Mouse (Mus musculus): Measurements from ENCODE around the gene Adamts2. TPM values are rescaled to one million over a fixed set of nuclear protein-coding genes. Genes with fewer than 3 reads are reported as not detected.
A peak's percentile ranks its signal among the peaks of the same experiment; 100 is the strongest.

Gene Adamts2
- polyA plus RNA-seq (2015; fragmentation: Nextera tagmentation; extraction: Ambion mirVana), result 3.4 and 3.8 TPM in 2 replicates

DNA sequence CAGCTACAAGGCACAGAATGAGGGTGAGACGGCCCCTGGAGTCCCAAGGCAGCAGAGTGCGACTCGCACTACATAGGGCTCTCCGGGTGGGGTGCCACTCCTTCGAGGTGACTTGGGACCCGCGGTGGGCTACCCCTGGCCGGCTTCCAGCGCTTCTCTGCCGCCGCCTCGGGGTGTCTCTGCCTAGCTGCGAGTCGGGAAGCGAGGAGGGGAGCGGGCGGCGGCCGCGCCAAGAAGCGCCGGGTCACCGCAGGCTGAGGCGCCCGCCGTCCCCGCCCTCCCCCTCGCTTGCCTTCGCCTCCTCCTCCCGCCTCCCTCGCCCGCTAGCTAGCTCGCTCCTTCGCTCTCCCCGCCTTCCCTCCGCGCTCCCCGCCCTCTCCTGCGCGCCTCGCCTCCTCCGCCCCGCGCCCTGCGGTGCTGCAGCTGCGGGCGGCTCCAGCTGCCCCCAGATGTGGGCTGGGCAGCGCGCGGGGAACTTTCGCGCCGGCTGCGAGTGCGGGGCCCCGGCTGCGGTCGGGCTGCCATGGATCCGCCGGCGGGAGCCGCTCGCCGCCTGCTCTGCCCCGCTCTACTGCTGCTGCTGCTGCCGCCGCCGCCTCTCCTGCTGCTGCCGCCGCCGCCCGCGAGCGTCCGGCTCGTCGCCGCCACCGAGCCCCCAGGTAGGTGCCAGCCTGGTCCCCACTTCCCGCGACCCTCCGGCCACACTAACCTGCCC is at the start of gene Adamts2:
Gene Adamts2, plus strand, starts transcription at position 444 of the 715 bp plus-strand sequence.
- peak within 1 kb of the TSS; percentile 40; the same call in 1 of the 2 replicates for H3K27ac ChIP-seq
- under 1% methylated on average over 49 of the region's 82 CpGs for WGBS

DNA sequence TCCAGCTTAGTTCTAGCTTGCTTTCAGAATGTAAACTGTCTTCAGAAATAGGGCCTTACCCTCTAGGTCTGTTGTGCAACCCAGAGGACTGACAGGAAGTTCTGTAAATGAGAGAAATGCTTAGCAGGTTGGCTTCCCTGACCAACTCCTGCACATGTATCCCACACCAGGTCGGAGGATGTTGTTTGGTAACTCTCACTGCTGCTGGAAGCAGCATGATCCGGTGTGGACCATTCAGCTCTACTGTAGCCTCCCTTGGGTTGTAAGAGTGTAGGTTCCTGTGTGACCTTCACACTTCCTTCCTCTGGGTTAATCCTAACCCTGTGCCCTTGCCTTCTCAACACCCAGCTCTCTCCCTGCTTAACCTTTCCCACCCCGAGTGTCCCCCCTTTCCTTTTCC is 44.8 kb upstream of the Adamts2 start:
- Histone ChIP-seq H3K4me3 (no peak overlapping the region), H3K36me3 (no peaks in the 10 kb centered on the region), H3K4me1 (replicated peaks) (no peaks in the 10 kb centered on the region), H3K27ac (no peak overlapping the region), H3K9me3 (peaks cover 10% of the 10 kb centered on the region; the same call in 1 of the 2 replicates), H3K4me2 (no peak overlapping the region), H3K27me3 (no peaks in the 10 kb centered on the region), H3K9ac (no peak overlapping the region)
- no peak for ATAC-seq (ENCODE audit: low FRiP score)
- 90% methylated on average over 3 of the region's 3 CpGs for WGBS

More for the DNA sequence above, at the start of gene Adamts2:
- Histone ChIP-seq H3K4me3 (peak within 1 kb of the TSS; percentile 63), H3K4me2 (peak within 1 kb of the TSS; percentile 99), H3K9me3 (no peaks in the 10 kb centered on the region), H3K27me3 (peaks cover 79% of the 10 kb centered on the region), H3K4me1 (replicated peaks) (peaks cover 22% of the 10 kb centered on the region), H3K36me3 (no peaks in the 10 kb centered on the region), H3K9ac (peak within 1 kb of the TSS; percentile 75)
- ATAC-seq (ENCODE audit: low FRiP score), result peak; percentile 71

DNA sequence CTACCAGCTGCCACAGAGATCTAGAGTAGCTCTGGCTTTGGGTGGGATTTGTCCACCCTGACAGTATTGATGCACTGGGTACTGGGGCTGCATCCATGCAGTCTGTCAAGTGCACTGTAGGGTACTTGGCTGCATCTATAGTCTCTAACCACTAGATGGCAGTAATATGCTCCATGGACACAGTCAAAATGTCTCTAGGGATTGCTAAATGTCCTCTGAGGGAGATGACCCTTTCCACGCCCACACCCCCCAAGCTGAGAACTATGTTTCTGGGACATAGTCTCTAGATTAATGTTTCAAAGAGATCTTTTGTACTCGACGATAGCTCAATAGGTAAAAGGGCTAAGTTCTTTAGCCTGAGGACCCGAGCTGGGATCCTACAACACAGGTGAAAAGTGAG is 42.8 kb upstream of the Adamts2 start:
- Histone ChIP-seq H3K9ac (no peak overlapping the region), H3K27me3 (no peaks in the 10 kb centered on the region), H3K9me3 (peaks cover 10% of the 10 kb centered on the region; the same call in 1 of the 2 replicates), H3K4me2 (no peak overlapping the region), H3K4me1 (replicated peaks) (no peaks in the 10 kb centered on the region), H3K4me3 (no peak overlapping the region), H3K36me3 (no peaks in the 10 kb centered on the region), H3K27ac (no peak overlapping the region)
- no peak for ATAC-seq (ENCODE audit: low FRiP score)
- WGBS, result 41% methylated on average over 4 of the region's 4 CpGs

DNA sequence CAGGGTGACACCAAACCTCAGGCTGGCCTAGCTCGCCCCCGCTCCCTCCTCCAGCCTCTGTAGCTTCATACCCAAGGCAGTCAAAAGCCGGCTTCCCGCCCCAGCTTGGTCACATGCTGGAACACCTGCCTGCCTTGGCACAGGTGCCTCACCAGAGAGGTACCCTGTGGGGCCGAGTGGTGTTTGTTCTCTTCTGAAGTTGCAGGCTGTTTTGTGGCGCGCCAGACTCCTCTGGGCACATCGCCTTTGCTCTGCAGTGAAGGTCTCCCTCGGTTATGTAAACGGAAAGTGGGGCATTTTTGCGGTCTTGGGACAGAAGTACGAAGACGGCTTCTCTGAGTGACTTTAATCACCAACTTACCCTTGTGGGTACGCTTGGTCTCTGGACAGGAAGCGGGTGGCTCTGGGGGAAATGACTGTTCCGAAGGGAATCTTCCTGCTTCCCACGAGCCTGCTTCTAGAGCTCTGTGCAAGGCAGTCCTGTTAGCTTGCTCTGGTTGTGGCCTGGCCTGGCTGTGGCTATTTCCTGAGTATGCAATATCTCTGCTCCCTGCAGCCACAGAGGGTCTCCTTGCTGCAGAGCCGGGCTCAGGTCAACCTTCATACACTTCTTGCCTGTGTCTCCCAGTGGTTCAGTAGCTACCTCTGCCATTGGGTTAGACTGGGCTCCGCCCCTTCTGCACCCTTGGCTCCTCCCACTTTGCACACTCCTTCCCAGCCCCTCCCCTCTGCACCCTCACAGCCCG is 36.2 kb upstream of the Adamts2 start:
- no peaks in the 10 kb centered on the region for H3K27me3 ChIP-seq
- no peaks in the 10 kb centered on the region for H3K4me1 ChIP-seq (replicated peaks)
- no peak overlapping the region for H3K4me2 ChIP-seq
- no peaks in the 10 kb centered on the region for H3K9me3 ChIP-seq
- no peaks in the 10 kb centered on the region for H3K36me3 ChIP-seq
- WGBS, result 86% methylated on average over 20 of the region's 20 CpGs
- H3K4me3 ChIP-seq, result no peak overlapping the region
- ATAC-seq (ENCODE audit: low FRiP score), result no peak
- no peak overlapping the region for H3K9ac ChIP-seq
- H3K27ac ChIP-seq, result no peak overlapping the region

DNA sequence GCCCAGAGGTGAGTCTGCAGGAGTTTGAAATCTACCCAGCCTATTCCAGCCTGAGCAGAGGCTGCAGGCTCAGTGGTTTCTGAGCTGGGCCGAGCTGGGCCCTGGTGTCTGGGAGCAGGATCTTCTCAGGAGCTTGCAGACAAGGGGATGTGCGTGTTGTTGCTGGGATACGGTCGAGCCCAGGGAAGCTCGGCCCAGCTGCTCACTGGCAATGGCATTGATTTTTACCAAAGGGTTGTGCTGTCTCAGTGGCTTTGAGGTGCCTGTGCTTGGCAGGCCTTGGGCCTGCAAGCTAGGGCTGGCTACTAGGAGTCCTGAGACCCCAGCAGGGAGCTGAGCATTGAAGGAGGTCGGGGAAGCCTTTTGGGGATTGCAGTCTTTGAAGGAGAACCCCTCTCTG is 30.4 kb upstream of the Adamts2 start:
- no peaks in the 10 kb centered on the region for H3K9me3 ChIP-seq
- 43% methylated on average over 6 of the region's 6 CpGs for WGBS
- no peaks in the 10 kb centered on the region for H3K36me3 ChIP-seq
- peak overlapping the region; percentile 24; the same call in 1 of the 2 replicates for H3K27ac ChIP-seq
- H3K4me1 ChIP-seq (replicated peaks), result peaks cover 5% of the 10 kb centered on the region
- H3K4me2 ChIP-seq, result no peak overlapping the region
- H3K4me3 ChIP-seq, result no peak overlapping the region
- H3K27me3 ChIP-seq, result no peaks in the 10 kb centered on the region
- H3K9ac ChIP-seq, result no peak overlapping the region
- peak; percentile 32; the same call in 1 of the 2 replicates for ATAC-seq (ENCODE audit: low FRiP score)

DNA sequence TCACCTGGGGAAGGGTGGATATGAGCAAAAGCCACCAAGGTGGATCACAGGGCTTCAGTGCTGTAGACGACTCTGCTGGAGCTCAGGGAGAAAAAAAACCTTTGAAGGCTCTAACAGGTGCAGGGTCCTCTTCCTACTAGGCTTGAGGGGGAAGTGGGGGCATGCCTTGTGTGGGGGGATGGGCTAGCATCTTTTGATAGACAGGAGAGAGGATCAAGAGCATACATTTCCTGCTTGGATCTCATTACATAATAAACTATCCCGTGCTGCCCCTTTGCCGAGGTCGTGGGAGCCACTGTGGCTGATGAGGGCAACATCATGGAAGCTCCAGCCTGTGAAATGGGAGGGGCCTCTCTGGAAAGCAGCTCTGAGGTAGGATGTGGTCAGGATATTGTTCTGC is 25.4 kb upstream of the Adamts2 start:
- Histone ChIP-seq H3K27me3 (no peaks in the 10 kb centered on the region), H3K9me3 (no peaks in the 10 kb centered on the region), H3K4me3 (no peak overlapping the region), H3K9ac (no peak overlapping the region), H3K27ac (no peak overlapping the region), H3K36me3 (no peaks in the 10 kb centered on the region), H3K4me1 (replicated peaks) (peaks cover 2% of the 10 kb centered on the region), H3K4me2 (no peak overlapping the region)
- no peak for ATAC-seq (ENCODE audit: low FRiP score)
- 71% methylated on average over 4 of the region's 4 CpGs for WGBS

DNA sequence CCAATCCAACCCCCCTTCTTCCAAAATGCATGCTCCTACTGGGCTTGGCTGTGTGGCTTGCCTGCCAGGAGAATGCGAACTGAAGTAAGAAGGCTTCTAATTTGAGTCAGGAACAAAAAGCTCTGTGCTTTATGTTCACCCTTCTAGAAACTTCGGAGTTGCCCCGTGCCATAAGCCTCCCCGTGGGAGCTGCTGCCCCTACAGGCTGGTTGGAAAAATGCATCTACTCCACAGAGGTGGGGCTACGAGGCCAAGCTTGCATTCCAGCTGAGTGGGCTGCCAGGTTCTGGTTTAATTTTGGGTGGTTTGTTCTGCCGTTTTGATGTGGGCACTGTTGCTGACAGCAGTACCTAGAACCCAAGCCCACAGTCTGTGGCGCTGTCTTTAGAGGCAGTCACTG is 14.9 kb upstream of the Adamts2 start:
- no peak overlapping the region for H3K4me3 ChIP-seq
- no peak overlapping the region for H3K4me2 ChIP-seq
- no peak overlapping the region for H3K27ac ChIP-seq
- H3K36me3 ChIP-seq, result no peaks in the 10 kb centered on the region
- WGBS, result 67% methylated on average over 7 of the region's 7 CpGs
- H3K4me1 ChIP-seq (replicated peaks), result no peaks in the 10 kb centered on the region
- no peak overlapping the region for H3K9ac ChIP-seq
- 0 out of 2 replicates have a peak, but pooled peaks cover 3% of the 10 kb centered on the region for H3K27me3 ChIP-seq
- no peaks in the 10 kb centered on the region for H3K9me3 ChIP-seq
- ATAC-seq (ENCODE audit: low FRiP score), result no peak

DNA sequence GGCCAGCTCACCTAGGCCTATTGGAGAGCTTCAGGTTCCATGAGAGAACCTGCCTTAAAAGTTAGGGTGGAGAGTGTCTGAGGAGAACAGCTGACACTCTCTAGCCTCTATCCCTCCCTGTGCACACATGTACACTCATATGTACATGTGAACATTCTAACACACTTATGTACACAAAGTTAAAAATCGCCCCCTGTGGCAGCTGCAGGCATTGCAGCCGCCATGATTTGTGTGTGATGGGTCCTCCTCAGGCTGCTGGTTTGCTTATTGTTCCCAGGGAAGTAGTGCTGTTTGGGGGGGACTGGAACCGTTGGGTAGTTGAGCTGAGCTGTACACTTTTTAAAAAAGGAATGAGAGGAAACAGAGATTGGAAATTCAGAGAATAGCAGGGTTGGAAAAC is 14.1 kb upstream of the Adamts2 start:
- no peak for ATAC-seq (ENCODE audit: low FRiP score)
- WGBS, result 11% methylated on average over 3 of the region's 3 CpGs
- no peaks in the 10 kb centered on the region for H3K36me3 ChIP-seq
- H3K4me3 ChIP-seq, result no peak overlapping the region
- no peak overlapping the region for H3K27ac ChIP-seq
- no peaks in the 10 kb centered on the region for H3K27me3 ChIP-seq
- no peaks in the 10 kb centered on the region for H3K9me3 ChIP-seq
- H3K4me1 ChIP-seq (replicated peaks), result peaks cover 2% of the 10 kb centered on the region
- H3K9ac ChIP-seq, result no peak overlapping the region
- H3K4me2 ChIP-seq, result no peak overlapping the region

DNA sequence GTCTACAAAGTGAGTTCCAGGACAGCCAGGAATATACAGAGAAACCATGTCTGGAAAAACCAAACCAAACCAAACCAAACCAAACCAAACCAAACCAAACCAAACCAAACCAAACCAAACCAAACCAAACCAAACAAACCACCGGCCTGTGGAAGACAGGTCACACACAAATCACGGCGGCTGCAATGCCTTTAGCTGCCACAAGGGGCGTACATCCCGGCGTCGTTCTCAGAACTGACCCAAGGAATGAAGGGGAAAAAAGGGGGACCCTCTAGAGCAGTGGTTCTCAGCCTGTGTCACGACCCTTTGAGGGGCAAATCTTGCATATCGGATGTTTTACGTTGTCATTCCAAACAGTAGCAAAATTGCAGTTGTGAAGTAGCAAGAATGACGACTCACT is 12.8 kb upstream of the Adamts2 start:
- no peaks in the 10 kb centered on the region for H3K27me3 ChIP-seq
- H3K9me3 ChIP-seq, result no peaks in the 10 kb centered on the region
- H3K4me2 ChIP-seq, result no peak overlapping the region
- no peak overlapping the region for H3K9ac ChIP-seq
- 38% methylated on average over 11 of the region's 11 CpGs for WGBS
- no peaks in the 10 kb centered on the region for H3K36me3 ChIP-seq
- no peak overlapping the region for H3K4me3 ChIP-seq
- ATAC-seq (ENCODE audit: low FRiP score), result no peak
- peaks cover 11% of the 10 kb centered on the region for H3K4me1 ChIP-seq (replicated peaks)
- no peak overlapping the region for H3K27ac ChIP-seq

DNA sequence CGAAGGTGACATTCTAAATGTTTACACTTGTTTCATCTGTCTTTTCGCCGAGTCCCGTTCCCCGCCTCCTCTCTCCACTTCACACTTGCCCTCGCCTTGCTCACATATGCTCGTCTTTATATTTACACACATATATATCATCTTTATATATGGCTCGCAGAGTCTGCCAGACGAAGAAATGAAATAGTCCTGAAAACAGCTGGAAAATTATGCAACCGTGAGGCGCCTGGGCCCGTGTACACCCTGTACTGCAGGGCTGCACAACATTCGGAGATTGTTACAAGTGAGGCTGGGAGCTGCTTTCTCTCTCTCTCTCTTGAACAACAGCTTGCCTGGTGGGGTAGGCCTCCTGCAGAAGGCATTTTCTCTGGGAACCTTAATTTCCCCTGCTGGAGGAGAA is 10.8 kb upstream of the Adamts2 start:
- H3K9me3 ChIP-seq, result no peaks in the 10 kb centered on the region
- H3K27me3 ChIP-seq, result no peaks in the 10 kb centered on the region
- H3K9ac ChIP-seq, result no peak overlapping the region
- WGBS, result 89% methylated on average over 13 of the region's 13 CpGs
- H3K4me1 ChIP-seq (replicated peaks), result peaks cover 11% of the 10 kb centered on the region
- no peak overlapping the region for H3K4me2 ChIP-seq
- H3K36me3 ChIP-seq, result no peaks in the 10 kb centered on the region
- H3K27ac ChIP-seq, result no peak overlapping the region
- no peak overlapping the region for H3K4me3 ChIP-seq
- no peak for ATAC-seq (ENCODE audit: low FRiP score)

DNA sequence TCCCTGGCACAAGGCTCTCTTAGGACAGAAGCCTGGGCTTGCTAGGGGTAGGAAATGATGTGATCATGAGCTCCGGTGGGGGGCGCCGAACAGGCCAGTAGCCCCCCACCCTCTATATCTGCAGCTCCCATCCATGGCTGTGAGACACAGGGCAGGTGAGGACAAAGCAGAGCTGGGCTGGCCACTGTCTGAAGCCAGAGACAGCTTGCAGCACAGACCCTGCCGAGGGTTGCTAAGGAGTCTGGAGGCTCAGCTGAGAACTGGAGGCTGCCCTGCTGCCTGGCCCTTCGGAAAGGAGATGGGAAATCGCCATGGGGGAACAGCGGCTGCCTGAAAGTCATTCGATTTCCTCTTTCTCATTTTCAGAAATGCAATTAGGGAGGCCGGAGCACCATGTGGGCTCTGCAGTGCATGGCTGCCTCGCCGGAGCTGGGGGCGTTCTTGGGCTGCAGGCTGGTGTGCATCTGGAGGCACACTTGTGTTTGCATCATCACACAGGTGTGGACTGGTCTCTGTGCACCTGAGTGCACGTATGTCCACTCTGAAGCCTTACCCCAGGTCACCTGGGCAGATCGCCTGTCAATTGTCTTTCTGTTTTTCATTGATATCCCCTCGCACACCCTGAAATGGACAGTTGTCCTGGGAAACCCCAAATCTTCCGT is 8.9 kb upstream of the Adamts2 start:
- peaks cover 11% of the 10 kb centered on the region for H3K4me1 ChIP-seq (replicated peaks)
- no peaks in the 10 kb centered on the region for H3K36me3 ChIP-seq
- ATAC-seq (ENCODE audit: low FRiP score), result peak; percentile 79
- WGBS, result 69% methylated on average over 16 of the region's 16 CpGs
- H3K27ac ChIP-seq, result peak overlapping the region; percentile 62
- no peak overlapping the region for H3K4me2 ChIP-seq
- no peaks in the 10 kb centered on the region for H3K27me3 ChIP-seq
- no peak overlapping the region for H3K9ac ChIP-seq
- no peak overlapping the region for H3K4me3 ChIP-seq
- no peaks in the 10 kb centered on the region for H3K9me3 ChIP-seq

DNA sequence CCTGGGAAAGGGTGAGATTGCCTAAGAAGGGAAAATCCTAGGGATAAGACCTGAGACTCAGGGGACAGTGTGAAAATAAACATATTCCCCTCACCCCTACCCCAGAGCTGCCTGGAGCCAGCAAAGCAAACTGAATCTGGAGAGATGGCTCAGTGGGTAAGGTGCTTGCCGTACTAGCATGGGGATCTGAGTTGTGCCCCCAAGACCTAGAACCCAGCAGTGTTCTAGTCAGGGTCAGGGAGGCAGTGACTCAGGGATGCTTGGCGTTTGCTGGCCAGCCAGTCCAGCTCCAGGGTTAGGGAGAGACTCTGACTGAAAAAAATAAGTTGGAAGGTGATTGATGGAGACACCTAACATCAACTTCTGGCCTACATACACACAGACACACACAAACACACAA is 5.3 kb upstream of the Adamts2 start:
- H3K4me3 ChIP-seq, result no peak overlapping the region
- H3K27ac ChIP-seq, result no peak overlapping the region
- H3K4me2 ChIP-seq, result no peak overlapping the region
- no peaks in the 10 kb centered on the region for H3K9me3 ChIP-seq
- no peaks in the 10 kb centered on the region for H3K36me3 ChIP-seq
- 80% methylated on average over 2 of the region's 2 CpGs for WGBS
- peaks cover 14% of the 10 kb centered on the region for H3K4me1 ChIP-seq (replicated peaks)
- ATAC-seq (ENCODE audit: low FRiP score), result no peak
- H3K27me3 ChIP-seq, result peaks cover 30% of the 10 kb centered on the region
- H3K9ac ChIP-seq, result no peak overlapping the region

Measured in hindbrain, embryonic 13.5 days (tissue).